8 mouse cellular contexts compared by ENCODE assay signal in genomic region chr14:21903562-21904497, GRCm38 (mm10). TPM values are rescaled to one million over a fixed set of nuclear protein-coding genes. Genes with fewer than 3 reads are reported as not detected.
A peak's percentile ranks its signal among the peaks of the same experiment; 100 is the strongest.
DNase-seq lines count a peak whose midpoint lies in the region; ATAC-seq and TF ChIP-seq lines count a peak whose summit lies in the region.

No protein-coding gene starts in this region.

- H3K36me3 ChIP-seq in heart, postnatal 0 days (replicated peaks; ENCODE audit: control insufficient read depth, insufficient read depth, low read length) = no peaks in the 10 kb centered on the region

- peak; percentile 45 for TF ChIP-seq CTCF in heart, postnatal 0 days (IDR thresholded peaks at IDR 0.05; ENCODE audit: low read depth)

- no peak for TF ChIP-seq EP300 in heart, postnatal 0 days (IDR thresholded peaks at IDR 0.05; ENCODE audit: low read depth)

- 0 out of 2 replicates have a peak overlapping the region, but pooled peaks have one; percentile 25 for H3K27ac ChIP-seq in heart, postnatal 0 days (ENCODE audit: low read depth)

- peak; percentile 88 for DNase-seq in adrenal gland, adult 8-10 months
- DNase-seq in embryo, embryonic 9.5 days (ENCODE audit: extremely low spot score) = peak; percentile 85
- peak; percentile 31 for DNase-seq in heart, postnatal 0 days (ENCODE audit: low spot score)
- DNase-seq in kidney, postnatal 14 days = peak; percentile 69
- peak; percentile 38 for DNase-seq in urinary bladder, adult 2 months (ENCODE audit: low spot score)
- DNase-seq in thymus, postnatal 0 days (ENCODE audit: low spot score) = no peak

- H3K4me1 ChIP-seq in heart, postnatal 0 days (ENCODE audit: control insufficient read depth, insufficient read depth) = peaks cover 15% of the 10 kb centered on the region

- H3K4me2 ChIP-seq in heart, postnatal 0 days (ENCODE audit: low read depth, low read length) = peak overlapping the region; percentile 49

- no peak overlapping the region for H3K4me3 ChIP-seq in heart, postnatal 0 days (ENCODE audit: low read depth, low read length)

- H3K9ac ChIP-seq in heart, postnatal 0 days (replicated peaks; ENCODE audit: low read depth, low read length) = no peak overlapping the region

- 20% methylated on average over 23 of the region's 23 CpGs for whole genome bisulfite sequencing in heart, postnatal 0 days

- ATAC-seq in heart, postnatal 0 days (ENCODE audit: insufficient read depth, low read depth) = peak; percentile 66
- peak; percentile 54 for ATAC-seq in megakaryocyte progenitor cell, adult 5-6 weeks (replicated peaks; ENCODE audit: poor library complexity)
- ATAC-seq in erythroblast, adult 5-6 weeks (replicated peaks; ENCODE audit: low FRiP score, poor library complexity, severe bottlenecking) = no peak

- no peaks in the 10 kb centered on the region for H3K27me3 ChIP-seq in heart, postnatal 0 days (ENCODE audit: control insufficient read depth, insufficient read depth, low read length)

- no peaks in the 10 kb centered on the region for H3K9me3 ChIP-seq in heart, postnatal 0 days (replicated peaks; ENCODE audit: control insufficient read depth, low read length)

RNA-seq across cellular contexts. Expression of gene Comtd1, which starts 55.1 kb away (rescaled TPM):
- 10 to 100 TPM; 75.0 to 92.2 (median 80.6) TPM for total RNA-seq in adrenal gland, adult 8-10 months (2022)
- 18.3 and 53.5 TPM in 2 replicates for total RNA-seq in heart, postnatal 0 days (2014; rRNA removed; ENCODE audit: low replicate concordance)
- polyA plus RNA-seq in heart, postnatal 0 days (2015; fragmentation: Nextera tagmentation; extraction: Ambion mirVana) = 27.8 and 30.6 TPM in 2 replicates
- 40.7 and 50.8 TPM in 2 replicates for total RNA-seq in megakaryocyte progenitor cell, adult 5-6 weeks (2015)
- total RNA-seq in megakaryocyte progenitor cell, adult 5-6 weeks (2017) = 23.5 and 30.2 TPM in 2 replicates
- 13.2 and 13.9 TPM in 2 replicates for polyA plus RNA-seq in urinary bladder, adult 2 months (2012; rRNA removed)
- total RNA-seq in erythroblast, adult 5-6 weeks (2015; ENCODE audit: low replicate concordance) = 2.5 and 9.6 TPM in 2 replicates
- total RNA-seq in erythroblast, adult 5-6 weeks (2017; ENCODE audit: low replicate concordance) = 4.0 and 4.5 TPM in 2 replicates
- polyA plus RNA-seq in thymus, postnatal 0 days (2015; fragmentation: Nextera tagmentation; extraction: Ambion mirVana) = 26.3 and 29.1 TPM in 2 replicates
